Mouse (Mus musculus) large intestine, adult 2 months (tissue): ENCODE results near the gene Bcor. TPM values are rescaled to one million over a fixed set of nuclear protein-coding genes. Genes with fewer than 3 reads are reported as not detected.

Source experiments
- DNase-seq: peaks from one replicate; pipeline ENCODE4 v3.0.0-alpha.2; 2012; ENCODE audit warnings: low read depth, low spot score
- WGBS: fragments of 180-500 bp; shearing (Covaris S2); methylation state at CpG from one replicate; pipeline ENCODE4 v1.1.7; 2018; 5-methylcytosine and 5-hydroxymethylcytosine counted together
- polyA plus RNA-seq: library from polyadenylated mRNA; depleted of rRNA; stranded (reverse); fragments of >200 nt; gene quantifications from 2 replicates; pipeline ENCODE4 v1.2.3, GENCODE M21; 2012

Bcor gene
- polyA plus RNA-seq, 1 experiment = 5.5 TPM

DNA sequence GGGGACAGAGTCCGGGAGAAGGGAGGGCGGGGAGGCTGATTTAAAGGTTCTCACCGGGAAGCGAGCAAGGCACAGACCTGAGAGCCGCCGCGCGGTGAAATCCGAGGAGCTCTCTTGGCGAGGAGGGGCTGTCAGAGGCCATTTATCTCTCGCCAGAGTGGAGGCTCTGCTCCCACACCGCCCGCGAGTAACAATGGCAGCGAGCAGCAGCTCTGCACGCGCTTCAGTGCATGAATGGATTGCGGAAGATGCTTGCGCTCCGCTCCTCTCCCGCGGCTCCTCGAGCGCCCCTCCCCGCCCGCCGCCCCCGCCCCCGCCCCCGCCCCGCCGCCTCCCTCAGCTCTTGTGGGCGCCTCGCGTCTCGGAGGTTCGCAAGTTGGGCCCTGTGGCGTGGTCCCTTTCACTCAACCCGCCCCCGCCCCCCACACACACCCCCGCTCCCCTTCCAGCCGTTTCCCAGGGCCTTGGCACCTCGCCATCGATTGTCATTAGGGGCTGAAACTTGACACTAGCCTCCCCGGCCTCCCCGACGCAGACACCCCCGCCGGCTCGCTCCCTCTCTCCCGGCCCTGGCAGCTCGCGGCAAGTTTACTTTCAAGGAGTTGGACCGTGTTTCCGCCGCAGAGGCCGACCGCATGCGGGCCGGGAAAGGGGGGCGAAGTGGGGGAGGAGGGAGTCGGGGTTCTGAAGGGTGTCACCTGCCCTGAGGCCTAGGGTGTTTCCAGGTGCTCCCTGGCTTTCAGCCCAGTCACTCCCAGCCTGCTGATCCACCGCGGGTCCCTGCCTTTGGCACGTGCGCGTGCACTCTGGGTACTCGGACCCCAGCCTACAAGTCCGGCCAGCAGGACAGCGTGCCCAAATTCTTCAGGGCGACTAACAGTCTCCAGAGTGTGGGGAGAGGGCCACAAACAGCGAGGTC is 31.7 kb downstream of the Bcor start:
- WGBS = 2% methylated on average over 42 of the region's 72 CpGs
- no peak for DNase-seq

GRCm38 (mm10) chrX:12127799-12128164 is 32.4 kb downstream of the Bcor start:
- WGBS = under 1% methylated on average over 37 of the region's 37 CpGs
- DNase-seq = no peak

- 36% methylated on average over 24 of the region's 24 CpGs for WGBS
Observed at GRCm38 (mm10) chrX:12127106-12127670, 33.0 kb downstream of the Bcor start.

DNA sequence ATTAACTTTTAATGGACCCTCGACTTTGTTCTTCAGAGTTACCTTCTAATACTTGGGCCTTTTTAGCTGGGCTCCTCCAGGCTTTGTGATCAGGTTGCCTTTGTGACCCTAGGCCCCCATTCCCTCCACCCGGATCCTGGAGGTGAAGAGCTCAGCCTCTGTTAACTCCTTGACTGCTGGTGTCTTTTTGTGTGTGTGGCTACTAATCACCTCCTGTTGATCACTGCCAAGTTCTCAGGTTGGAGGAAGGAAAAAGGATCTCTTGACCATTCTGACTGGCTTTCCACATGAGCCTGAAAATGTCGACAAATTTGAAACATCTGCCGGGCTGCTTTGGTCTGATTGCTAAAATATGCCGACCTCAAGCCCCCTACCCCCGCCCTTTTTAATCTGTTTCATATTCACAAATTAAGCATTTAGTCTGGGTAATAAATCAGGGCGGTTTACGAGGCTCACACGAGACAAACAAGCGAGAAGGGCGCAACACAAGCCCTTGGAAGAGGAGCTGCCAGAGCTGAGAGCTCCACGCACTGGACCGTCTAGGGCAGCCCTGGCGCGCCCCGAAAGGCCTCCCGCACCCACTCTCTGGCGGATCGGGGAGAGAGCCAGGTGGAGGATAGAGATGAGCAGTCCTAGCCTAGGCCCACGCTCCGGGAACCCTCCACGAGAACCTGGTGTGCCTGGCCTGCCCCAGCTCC is 33.6 kb downstream of the Bcor start:
- no peak for DNase-seq
- WGBS = 59% methylated on average over 22 of the region's 22 CpGs

More at GRCm38 (mm10) chrX:12127106-12127670, 33.0 kb downstream of the Bcor start:
- no peak for DNase-seq

- WGBS = 47% methylated on average over 3 of the region's 3 CpGs
Observed at GRCm38 (mm10) chrX:12124571-12124970, 35.6 kb downstream of the Bcor start.

GRCm38 (mm10) chrX:12123687-12124087 is 36.5 kb downstream of the Bcor start:
- 10% methylated on average over 6 of the region's 6 CpGs for WGBS
- DNase-seq = no peak

More at GRCm38 (mm10) chrX:12124571-12124970, 35.6 kb downstream of the Bcor start:
- no peak for DNase-seq

DNA sequence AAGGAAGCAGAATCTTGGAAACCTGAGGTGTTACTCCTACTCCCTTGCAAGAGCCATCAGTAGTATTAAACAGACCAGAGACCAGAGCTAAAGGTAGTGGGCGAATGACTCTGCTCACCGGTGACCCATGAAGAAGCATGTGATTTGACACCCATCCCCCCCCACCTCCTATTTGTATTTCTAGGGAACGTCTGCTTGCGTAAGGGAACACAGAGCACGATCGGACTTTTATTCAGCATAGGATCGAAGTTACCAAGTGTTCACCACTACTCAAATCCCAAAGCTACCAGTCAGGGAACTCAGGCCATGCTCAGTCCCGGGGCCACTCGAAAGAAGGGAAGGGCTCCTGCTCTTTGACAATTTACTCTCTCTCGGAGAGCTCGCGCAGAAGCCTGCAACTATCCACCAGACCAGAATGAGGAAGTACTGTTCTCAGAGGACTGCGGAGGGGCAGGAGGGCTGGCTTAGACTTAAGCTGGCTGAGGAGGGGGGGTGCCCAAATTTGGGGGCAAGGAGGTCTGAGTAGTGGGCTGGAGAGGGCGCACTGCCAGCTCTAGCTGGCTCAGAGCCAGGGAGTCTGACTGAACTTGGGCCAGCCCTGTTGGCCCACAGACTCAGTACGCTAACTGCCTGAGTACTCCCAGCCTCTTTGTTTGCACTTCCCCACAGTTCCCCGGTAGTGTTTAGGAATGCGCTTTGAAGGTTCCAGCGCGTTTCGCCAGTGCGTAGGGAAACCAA is 37.4 kb downstream of the Bcor start:
- no peak for DNase-seq
- WGBS = 14% methylated on average over 21 of the region's 21 CpGs

- WGBS = 43% methylated on average over 1 of the region's 1 CpGs
- DNase-seq = no peak
Observed at GRCm38 (mm10) chrX:12119476-12119875, 40.7 kb downstream of the Bcor start.

GRCm38 (mm10) chrX:12116128-12116527 is 44.0 kb downstream of the Bcor start:
- no peak for DNase-seq
- WGBS = 53% methylated on average over 7 of the region's 7 CpGs

GRCm38 (mm10) chrX:12112166-12112565 is 48.0 kb downstream of the Bcor start:
- DNase-seq = no peak
- 75% methylated on average over 4 of the region's 4 CpGs for WGBS

DNA sequence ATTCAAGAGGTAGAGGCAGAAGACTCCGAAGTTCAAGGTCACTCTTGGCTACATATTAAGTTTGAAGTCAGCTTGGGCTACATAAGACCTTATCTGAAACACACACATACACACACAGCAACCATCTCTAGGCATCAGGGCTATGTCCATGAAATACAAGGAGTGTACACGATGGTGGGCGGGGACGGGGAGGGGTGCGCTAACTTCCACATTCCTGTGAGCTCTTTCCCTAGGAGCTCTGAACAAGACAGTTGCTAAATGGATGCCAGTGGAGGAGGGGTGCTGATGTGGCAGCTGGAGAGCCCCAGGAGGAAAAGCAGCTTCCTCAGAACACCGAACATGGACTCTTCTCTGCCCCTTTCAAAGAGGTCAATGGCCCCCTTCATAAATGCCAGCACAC is 49.6 kb downstream of the Bcor start:
- no peak for DNase-seq

DNA sequence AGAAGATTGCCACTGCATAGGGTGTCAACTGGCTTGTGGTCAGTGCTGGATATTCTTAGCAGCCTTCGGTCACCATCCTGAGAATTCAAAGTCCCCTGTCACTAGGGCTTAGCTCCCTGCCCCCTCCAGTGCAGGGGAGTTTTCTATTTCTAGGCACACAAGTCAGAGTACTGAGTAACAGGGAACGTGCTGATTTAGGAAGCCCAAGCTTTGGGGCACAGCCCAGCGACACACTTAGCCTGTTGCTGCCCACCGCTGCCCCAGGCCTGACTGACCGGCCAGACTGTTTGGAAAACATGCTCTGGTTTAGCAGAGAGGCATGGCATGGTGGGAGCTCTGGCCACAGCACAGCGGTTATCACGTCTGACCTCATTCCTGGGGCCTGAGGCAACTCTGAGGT is 54.8 kb downstream of the Bcor start:
- DNase-seq = no peak
- WGBS = 83% methylated on average over 7 of the region's 7 CpGs

More for the DNA sequence above, 49.6 kb downstream of the Bcor start:
- 60% methylated on average over 6 of the region's 6 CpGs for WGBS

GRCm38 (mm10) chrX:12096783-12097526 is 63.2 kb downstream of the Bcor start:
- no peak for DNase-seq
- WGBS = 51% methylated on average over 12 of the region's 12 CpGs

- no peak for DNase-seq
- WGBS = 70% methylated on average over 4 of the region's 4 CpGs
Observed at GRCm38 (mm10) chrX:12093371-12093770, 66.8 kb downstream of the Bcor start.

DNA sequence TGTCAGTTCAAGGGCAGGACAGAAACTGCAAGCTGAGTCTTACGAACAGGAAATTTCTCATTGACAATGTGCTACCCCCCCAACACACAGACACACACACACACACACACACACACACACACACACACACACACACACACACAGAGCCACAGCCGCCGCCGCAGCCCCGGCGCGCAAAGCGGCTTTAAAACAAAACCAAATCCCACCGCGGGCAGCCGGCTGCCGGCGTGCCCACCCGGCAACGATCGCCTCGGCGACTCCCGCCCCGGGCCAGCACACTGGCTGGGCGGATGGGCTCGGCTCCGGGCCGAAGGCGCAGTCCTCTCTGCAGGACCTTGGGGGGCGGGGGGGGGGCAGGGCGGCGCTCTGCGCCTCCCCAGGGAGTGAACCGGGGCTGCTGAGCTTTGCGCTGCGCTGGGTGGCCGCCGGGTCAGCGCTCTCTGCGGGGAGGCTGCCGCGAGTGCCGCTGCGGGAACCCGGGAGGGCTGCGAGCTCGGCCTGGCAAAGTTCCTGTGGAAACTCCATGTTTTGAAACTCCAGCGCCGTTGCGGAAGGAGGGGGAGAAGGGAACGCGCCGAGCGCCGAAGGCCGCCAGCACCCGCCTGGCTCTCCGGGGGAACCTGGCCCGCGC is 68.6 kb downstream of the Bcor start:
- no peak for DNase-seq
- 3% methylated on average over 51 of the region's 56 CpGs for WGBS

DNA sequence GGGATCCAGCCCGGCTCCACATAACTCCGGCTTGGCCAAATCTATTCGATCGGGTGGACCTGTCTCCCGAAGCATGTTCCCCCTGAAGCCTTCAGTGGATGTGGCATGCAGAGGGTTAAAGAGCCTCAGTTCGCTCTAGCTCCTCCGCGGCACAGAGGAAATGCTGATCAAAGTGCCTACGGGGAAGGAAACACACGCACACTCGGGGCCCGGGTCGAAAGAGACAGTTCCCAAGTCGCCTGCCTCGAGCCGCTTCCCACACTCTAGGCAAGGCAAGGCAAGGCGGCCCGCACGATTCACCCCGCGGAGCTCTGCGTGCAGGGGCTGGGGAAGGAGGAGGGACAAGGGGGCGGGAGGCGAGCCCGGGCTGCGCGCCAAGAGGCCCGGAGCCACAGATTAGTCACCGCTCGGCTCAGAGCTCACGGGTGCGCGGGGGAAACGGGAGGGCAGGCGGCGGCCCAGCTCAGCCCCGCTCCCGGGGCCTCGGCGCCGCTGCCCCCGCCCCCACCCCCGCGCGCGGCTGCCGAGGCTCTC is 69.2 kb downstream of the Bcor start:
- WGBS = 4% methylated on average over 47 of the region's 47 CpGs
- no peak for DNase-seq

- DNase-seq = no peak
- 16% methylated on average over 37 of the region's 37 CpGs for WGBS
Observed at GRCm38 (mm10) chrX:12090151-12090870, 69.8 kb downstream of the Bcor start.
